Mouse (Mus musculus): ENCODE data around the gene Lclat1. TPM values are rescaled to one million over a fixed set of nuclear protein-coding genes. Genes with fewer than 3 reads are reported as not detected.

Lclat1 gene
- polyA plus RNA-seq, 1 experiment from 2014 or later: 29.2 TPM

GRCm38 (mm10) chr17:73237178-73237853, 129.5 kb downstream of the Lclat1 start:
- no peak for ATAC-seq (replicated peaks; ENCODE audit: low FRiP score, low TSS enrichment, low read depth)
- peak; percentile 38 for DNase-seq (ENCODE audit: low spot score)
- Histone ChIP-seq H3K9me3 (ENCODE audit: control insufficient read depth, low read length) (no peaks in the 10 kb centered on the region), H3K27me3 (replicated peaks; ENCODE audit: control insufficient read depth, insufficient read depth, low read length) (no peaks in the 10 kb centered on the region), H3K36me3 (ENCODE audit: control insufficient read depth, insufficient read depth, low read length) (peaks cover 14% of the 10 kb centered on the region), H3K9ac (ENCODE audit: low read length) (no peak overlapping the region), H3K4me2 (ENCODE audit: low read length) (no peak overlapping the region), H3K27ac (ENCODE audit: low read depth) (no peak overlapping the region), H3K4me3 (ENCODE audit: low read depth, low read length) (no peak overlapping the region), H3K4me1 (replicated peaks; ENCODE audit: control insufficient read depth, insufficient read depth, low read length) (no peaks in the 10 kb centered on the region)
- 84% methylated on average over 3 of the region's 3 CpGs for WGBS

DNA sequence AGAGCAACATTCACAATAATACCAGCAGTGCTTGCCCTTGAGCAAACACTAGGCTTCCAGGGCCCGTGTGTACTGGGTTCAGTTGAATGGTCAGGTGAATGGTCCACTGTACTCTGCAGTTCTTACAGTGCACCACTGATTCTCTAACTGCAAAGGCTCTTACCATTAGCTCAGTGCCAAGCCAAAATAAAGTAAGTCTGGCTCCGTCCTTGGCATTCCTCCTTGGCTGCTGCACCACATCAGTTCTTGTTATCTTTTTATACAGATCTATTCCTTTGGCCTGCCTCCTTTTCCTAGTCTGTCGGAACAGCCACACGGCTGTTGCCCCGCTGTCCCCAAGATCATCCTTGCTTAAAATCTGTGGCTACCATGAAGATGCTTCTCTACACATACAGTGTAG, 130.7 kb downstream of the Lclat1 start:
- H3K4me1 ChIP-seq (replicated peaks; ENCODE audit: control insufficient read depth, insufficient read depth, low read length): no peaks in the 10 kb centered on the region
- no peak overlapping the region for H3K4me2 ChIP-seq (ENCODE audit: low read length)
- DNase-seq (ENCODE audit: low spot score): peak; percentile 27
- WGBS: 90% methylated on average over 5 of the region's 5 CpGs
- no peak overlapping the region for H3K4me3 ChIP-seq (ENCODE audit: low read depth, low read length)
- H3K9ac ChIP-seq (ENCODE audit: low read length): no peak overlapping the region
- peaks cover 14% of the 10 kb centered on the region for H3K36me3 ChIP-seq (ENCODE audit: control insufficient read depth, insufficient read depth, low read length)
- no peaks in the 10 kb centered on the region for H3K27me3 ChIP-seq (replicated peaks; ENCODE audit: control insufficient read depth, insufficient read depth, low read length)
- H3K27ac ChIP-seq (ENCODE audit: low read depth): no peak overlapping the region
- ATAC-seq (replicated peaks; ENCODE audit: low FRiP score, low TSS enrichment, low read depth): no peak
- no peaks in the 10 kb centered on the region for H3K9me3 ChIP-seq (ENCODE audit: control insufficient read depth, low read length)

- no peaks in the 10 kb centered on the region for H3K4me1 ChIP-seq (replicated peaks; ENCODE audit: control insufficient read depth, insufficient read depth, low read length)
- H3K9me3 ChIP-seq (ENCODE audit: control insufficient read depth, low read length): no peaks in the 10 kb centered on the region
- H3K36me3 ChIP-seq (ENCODE audit: control insufficient read depth, insufficient read depth, low read length): peaks cover 14% of the 10 kb centered on the region
- H3K27ac ChIP-seq (ENCODE audit: low read depth): no peak overlapping the region
- no peak for DNase-seq (ENCODE audit: low spot score)
- no peak overlapping the region for H3K4me2 ChIP-seq (ENCODE audit: low read length)
- H3K4me3 ChIP-seq (ENCODE audit: low read depth, low read length): no peak overlapping the region
- ATAC-seq (replicated peaks; ENCODE audit: low FRiP score, low TSS enrichment, low read depth): no peak
- H3K9ac ChIP-seq (ENCODE audit: low read length): no peak overlapping the region
- H3K27me3 ChIP-seq (replicated peaks; ENCODE audit: control insufficient read depth, insufficient read depth, low read length): no peaks in the 10 kb centered on the region
- WGBS: 77% methylated on average over 5 of the region's 5 CpGs
These were observed 133.5 kb downstream of the Lclat1 start for GRCm38 (mm10) chr17:73241085-73241848.

- Histone ChIP-seq H3K4me3 (ENCODE audit: low read depth, low read length) (no peak overlapping the region), H3K9ac (ENCODE audit: low read length) (no peak overlapping the region), H3K27ac (ENCODE audit: low read depth) (no peak overlapping the region), H3K4me2 (ENCODE audit: low read length) (no peak overlapping the region), H3K27me3 (replicated peaks; ENCODE audit: control insufficient read depth, insufficient read depth, low read length) (no peaks in the 10 kb centered on the region), H3K36me3 (ENCODE audit: control insufficient read depth, insufficient read depth, low read length) (peaks cover 14% of the 10 kb centered on the region), H3K9me3 (ENCODE audit: control insufficient read depth, low read length) (no peaks in the 10 kb centered on the region), H3K4me1 (replicated peaks; ENCODE audit: control insufficient read depth, insufficient read depth, low read length) (no peaks in the 10 kb centered on the region)
- ATAC-seq (replicated peaks; ENCODE audit: low FRiP score, low TSS enrichment, low read depth) (no peak), DNase-seq (ENCODE audit: low spot score) (peak; percentile 38)
- WGBS: 94% methylated on average over 6 of the region's 6 CpGs
These were observed 135.9 kb downstream of the Lclat1 start for GRCm38 (mm10) chr17:73243676-73244075.

DNA sequence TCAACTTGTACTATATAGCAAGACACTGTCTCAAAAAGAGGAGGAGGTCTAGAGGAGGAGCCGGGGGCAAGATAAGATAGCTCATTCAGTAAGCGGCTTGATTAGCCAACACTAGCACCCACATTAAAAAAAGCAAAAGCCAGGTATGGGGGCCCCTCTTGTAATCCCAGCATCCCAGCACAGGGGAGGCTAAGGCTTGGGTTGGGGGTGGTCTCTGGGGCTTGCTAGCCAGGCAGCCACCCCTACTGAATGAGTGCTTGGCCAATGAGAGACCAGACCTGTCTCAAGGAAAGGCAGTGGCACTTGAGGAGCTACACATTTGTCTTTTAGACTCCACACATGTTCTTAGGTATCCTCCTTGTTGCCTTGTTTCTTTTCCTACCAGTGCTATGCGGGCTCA, 136.8 kb downstream of the Lclat1 start:
- H3K9ac ChIP-seq (ENCODE audit: low read length): no peak overlapping the region
- H3K4me2 ChIP-seq (ENCODE audit: low read length): no peak overlapping the region
- DNase-seq (ENCODE audit: low spot score): peak; percentile 48
- no peaks in the 10 kb centered on the region for H3K9me3 ChIP-seq (ENCODE audit: control insufficient read depth, low read length)
- 88% methylated on average over 3 of the region's 3 CpGs for WGBS
- no peak overlapping the region for H3K27ac ChIP-seq (ENCODE audit: low read depth)
- no peaks in the 10 kb centered on the region for H3K27me3 ChIP-seq (replicated peaks; ENCODE audit: control insufficient read depth, insufficient read depth, low read length)
- peaks cover 14% of the 10 kb centered on the region for H3K36me3 ChIP-seq (ENCODE audit: control insufficient read depth, insufficient read depth, low read length)
- no peak for ATAC-seq (replicated peaks; ENCODE audit: low FRiP score, low TSS enrichment, low read depth)
- H3K4me1 ChIP-seq (replicated peaks; ENCODE audit: control insufficient read depth, insufficient read depth, low read length): no peaks in the 10 kb centered on the region
- no peak overlapping the region for H3K4me3 ChIP-seq (ENCODE audit: low read depth, low read length)

GRCm38 (mm10) chr17:73245089-73245684, 137.4 kb downstream of the Lclat1 start:
- WGBS: 72% methylated on average over 13 of the region's 13 CpGs
- H3K4me3 ChIP-seq (ENCODE audit: low read depth, low read length): no peak overlapping the region
- no peak overlapping the region for H3K9ac ChIP-seq (ENCODE audit: low read length)
- ATAC-seq (replicated peaks; ENCODE audit: low FRiP score, low TSS enrichment, low read depth) (no peak), DNase-seq (ENCODE audit: low spot score) (peak; percentile 34)
- H3K27me3 ChIP-seq (replicated peaks; ENCODE audit: control insufficient read depth, insufficient read depth, low read length): no peaks in the 10 kb centered on the region
- H3K4me1 ChIP-seq (replicated peaks; ENCODE audit: control insufficient read depth, insufficient read depth, low read length): no peaks in the 10 kb centered on the region
- H3K9me3 ChIP-seq (ENCODE audit: control insufficient read depth, low read length): no peaks in the 10 kb centered on the region
- H3K36me3 ChIP-seq (ENCODE audit: control insufficient read depth, insufficient read depth, low read length): peaks cover 13% of the 10 kb centered on the region
- no peak overlapping the region for H3K4me2 ChIP-seq (ENCODE audit: low read length)
- H3K27ac ChIP-seq (ENCODE audit: low read depth): no peak overlapping the region

GRCm38 (mm10) chr17:73246036-73246435, 138.3 kb downstream of the Lclat1 start:
- H3K4me3 ChIP-seq (ENCODE audit: low read depth, low read length): no peak overlapping the region
- ATAC-seq (replicated peaks; ENCODE audit: low FRiP score, low TSS enrichment, low read depth) (no peak), DNase-seq (ENCODE audit: low spot score) (no peak)
- no peak overlapping the region for H3K27ac ChIP-seq (ENCODE audit: low read depth)
- no peaks in the 10 kb centered on the region for H3K9me3 ChIP-seq (ENCODE audit: control insufficient read depth, low read length)
- no peaks in the 10 kb centered on the region for H3K4me1 ChIP-seq (replicated peaks; ENCODE audit: control insufficient read depth, insufficient read depth, low read length)
- H3K27me3 ChIP-seq (replicated peaks; ENCODE audit: control insufficient read depth, insufficient read depth, low read length): no peaks in the 10 kb centered on the region
- H3K4me2 ChIP-seq (ENCODE audit: low read length): no peak overlapping the region
- no peak overlapping the region for H3K9ac ChIP-seq (ENCODE audit: low read length)
- peaks cover 5% of the 10 kb centered on the region; the same call in 1 of the 2 replicates for H3K36me3 ChIP-seq (ENCODE audit: control insufficient read depth, insufficient read depth, low read length)
- WGBS: 77% methylated on average over 3 of the region's 3 CpGs

GRCm38 (mm10) chr17:73246926-73247325, 139.1 kb downstream of the Lclat1 start:
- H3K9me3 ChIP-seq (ENCODE audit: control insufficient read depth, low read length): no peaks in the 10 kb centered on the region
- H3K27ac ChIP-seq (ENCODE audit: low read depth): no peak overlapping the region
- H3K4me3 ChIP-seq (ENCODE audit: low read depth, low read length): no peak overlapping the region
- H3K36me3 ChIP-seq (ENCODE audit: control insufficient read depth, insufficient read depth, low read length): peaks cover 3% of the 10 kb centered on the region; the same call in 1 of the 2 replicates
- 95% methylated on average over 2 of the region's 2 CpGs for WGBS
- H3K4me1 ChIP-seq (replicated peaks; ENCODE audit: control insufficient read depth, insufficient read depth, low read length): peaks cover 9% of the 10 kb centered on the region; the same call in 1 of the 2 replicates
- no peak for ATAC-seq (replicated peaks; ENCODE audit: low FRiP score, low TSS enrichment, low read depth)
- H3K27me3 ChIP-seq (replicated peaks; ENCODE audit: control insufficient read depth, insufficient read depth, low read length): no peaks in the 10 kb centered on the region
- no peak overlapping the region for H3K4me2 ChIP-seq (ENCODE audit: low read length)
- no peak for DNase-seq (ENCODE audit: low spot score)
- H3K9ac ChIP-seq (ENCODE audit: low read length): no peak overlapping the region

All from intestine, embryonic 14.5 days (tissue).